In genomic region chr14:31431789-31432330, GRCm38 (mm10) we compare ENCODE assay signal across 10 mouse cellular contexts. TPM values are rescaled to one million over a fixed set of nuclear protein-coding genes. Genes with fewer than 3 reads are reported as not detected.
DNase-seq lines count a peak whose midpoint lies in the region; ATAC-seq and TF ChIP-seq lines count a peak whose summit lies in the region.
"Had no signal": no experiment of that assay in that cellular context is flagged by ENCODE, and none has a peak within 500 bp of the region (broad histone marks: within the 10 kb centered on the region; RNA-seq: fewer than 3 reads in every experiment).

No protein-coding gene starts in this region.

- no peaks in the 10 kb centered on the region for H3K36me3 ChIP-seq in stomach, embryonic 16.5 days (ENCODE audit: control insufficient read depth, insufficient read depth, low read length)
- H3K36me3 ChIP-seq in stomach, postnatal 0 days (ENCODE audit: control insufficient read depth, insufficient read depth, low read length), result no peaks in the 10 kb centered on the region
- H3K36me3 ChIP-seq in kidney, embryonic 16.5 days (ENCODE audit: insufficient read depth, low read length), result no peaks in the 10 kb centered on the region

- peak overlapping the region; percentile 38; the same call in 1 of the 2 replicates for H3K27ac ChIP-seq in stomach, embryonic 16.5 days (ENCODE audit: low read length)
- no peak overlapping the region for H3K27ac ChIP-seq in stomach, postnatal 0 days (replicated peaks)
- H3K27ac ChIP-seq in kidney, embryonic 16.5 days (ENCODE audit: low read length), result peak overlapping the region; percentile 37
- H3K27ac ChIP-seq: hindbrain, postnatal 0 days had no signal

- WGBS in stomach, embryonic 16.5 days, result 72% methylated on average over 3 of the region's 3 CpGs
- 63% methylated on average over 3 of the region's 3 CpGs for WGBS in stomach, postnatal 0 days
- 71% methylated on average over 3 of the region's 3 CpGs for WGBS in kidney, embryonic 16.5 days

- no peaks in the 10 kb centered on the region for H3K27me3 ChIP-seq in stomach, embryonic 16.5 days (ENCODE audit: control insufficient read depth, insufficient read depth, low read length)
- no peaks in the 10 kb centered on the region for H3K27me3 ChIP-seq in stomach, postnatal 0 days (ENCODE audit: control insufficient read depth, insufficient read depth, low read length)
- H3K27me3 ChIP-seq in kidney, embryonic 16.5 days (ENCODE audit: insufficient read depth, low read length), result 0 out of 2 replicates have a peak, but pooled peaks cover 1% of the 10 kb centered on the region

- no peaks in the 10 kb centered on the region for H3K9me3 ChIP-seq in stomach, embryonic 16.5 days (replicated peaks; ENCODE audit: control insufficient read depth, low read length)
- no peaks in the 10 kb centered on the region for H3K9me3 ChIP-seq in stomach, postnatal 0 days (ENCODE audit: control insufficient read depth, low read length)
- H3K9me3 ChIP-seq in kidney, embryonic 16.5 days (ENCODE audit: low read length), result no peaks in the 10 kb centered on the region

- no peak for TF ChIP-seq CTCF in stomach, postnatal 0 days (IDR thresholded peaks at IDR 0.05; ENCODE audit: low read depth)

- peak overlapping the region; percentile 24; the same call in 1 of the 2 replicates for H3K4me2 ChIP-seq in stomach, embryonic 16.5 days (ENCODE audit: low read depth, low read length)
- no peak overlapping the region for H3K4me2 ChIP-seq in stomach, postnatal 0 days (replicated peaks; ENCODE audit: low read depth)
- peak overlapping the region; percentile 33; the same call in 1 of the 2 replicates for H3K4me2 ChIP-seq in kidney, embryonic 16.5 days (replicated peaks; ENCODE audit: low read depth, low read length)

- peaks cover 26% of the 10 kb centered on the region for H3K4me1 ChIP-seq in stomach, embryonic 16.5 days (ENCODE audit: control insufficient read depth, insufficient read depth, low read length)
- H3K4me1 ChIP-seq in stomach, postnatal 0 days (replicated peaks; ENCODE audit: control insufficient read depth, insufficient read depth), result peaks cover 11% of the 10 kb centered on the region; the same call in 1 of the 2 replicates
- peaks cover 57% of the 10 kb centered on the region for H3K4me1 ChIP-seq in kidney, embryonic 16.5 days (ENCODE audit: insufficient read depth, low read length)

- DNase-seq in heart, adult 11 months, result peak; percentile 97
- DNase-seq in heart, postnatal 4 days, result no peak
- DNase-seq in stomach, postnatal 0 days (ENCODE audit: low spot score), result no peak
- peak; percentile 41 for DNase-seq in naive thymus-derived CD4-positive, alpha-beta T cell, adult 2 months (ENCODE audit: low read depth)
- no peak for DNase-seq in adrenal gland, postnatal 14 days
- DNase-seq in testis, postnatal 14 days (ENCODE audit: low spot score), result no peak

- H3K4me3 ChIP-seq in stomach, embryonic 16.5 days (replicated peaks; ENCODE audit: low read length), result no peak overlapping the region
- no peak overlapping the region for H3K4me3 ChIP-seq in stomach, postnatal 0 days (ENCODE audit: low read depth, low read length)
- no peak overlapping the region for H3K4me3 ChIP-seq in kidney, embryonic 16.5 days (ENCODE audit: low read length)

- no peak overlapping the region for H3K9ac ChIP-seq in stomach, embryonic 16.5 days (ENCODE audit: low read length)
- H3K9ac ChIP-seq in stomach, postnatal 0 days (ENCODE audit: low read length), result no peak overlapping the region
- no peak overlapping the region for H3K9ac ChIP-seq in kidney, embryonic 16.5 days (replicated peaks; ENCODE audit: low read length)

- ATAC-seq in stomach, embryonic 16.5 days (ENCODE audit: insufficient read depth, low FRiP score), result no peak
- no peak for ATAC-seq in stomach, postnatal 0 days (ENCODE audit: low FRiP score, low TSS enrichment)
- no peak for ATAC-seq in kidney, embryonic 16.5 days (ENCODE audit: low FRiP score, low TSS enrichment)
- ATAC-seq: hindbrain, postnatal 0 days; midbrain, embryonic 16.5 days had no signal

- no peak for TF ChIP-seq EP300 in stomach, postnatal 0 days (optimal IDR thresholded peaks at IDR 0.05)

RNA-seq across cellular contexts. Expression of gene Sh3bp5, which starts 4.0 kb away (rescaled TPM):
- 10 to 100 TPM; 78.7 to 80.1 TPM for total RNA-seq in heart, postnatal 4 days (2021)
- 19.5 and 20.0 TPM in 2 replicates for polyA plus RNA-seq in stomach, embryonic 16.5 days (2015; fragmentation: Nextera tagmentation; extraction: Ambion mirVana)
- 9.9 and 10.9 TPM in 2 replicates for polyA plus RNA-seq in stomach, postnatal 0 days (2015; fragmentation: Nextera tagmentation; extraction: Ambion mirVana)
- 34.1 and 39.0 TPM in 2 replicates for polyA plus RNA-seq in kidney, embryonic 16.5 days (2015; fragmentation: Nextera tagmentation; extraction: Ambion mirVana)
- total RNA-seq in adrenal gland, postnatal 14 days (2021), result 123 and 142 TPM in 2 replicates

Comparison
In these comparisons a context has a peak if more than half of its experiments do, and no peak if none do; other contexts are left out.
1. DNase-seq: peak in heart, adult 11 months (single experiment) and naive thymus-derived CD4-positive, alpha-beta T cell, adult 2 months (single experiment); none in heart, postnatal 4 days (single experiment), stomach, postnatal 0 days (single experiment), adrenal gland, postnatal 14 days (single experiment) and testis, postnatal 14 days (single experiment).